Mouse (Mus musculus) activated CD4-positive, CD25-positive, alpha-beta regulatory T cell, adult 4 months (primary cell): ENCODE measurements around the gene Togaram2. TPM values are rescaled to one million over a fixed set of nuclear protein-coding genes. Genes with fewer than 3 reads are reported as not detected.

Experiments used
- ATAC-seq: one replicate; pipeline ENCODE4 v1.8.0; 2017
- polyA plus RNA-seq, 2 experiments: library from polyadenylated mRNA; unstranded; fragments of 100-300 nt; shearing (Covaris generic); gene quantifications; one replicate each; pipeline ENCODE4 v1.2.1; 2017

Gene Togaram2
- polyA plus RNA-seq, 2 experiments from 2014 or later: not detected

DNA sequence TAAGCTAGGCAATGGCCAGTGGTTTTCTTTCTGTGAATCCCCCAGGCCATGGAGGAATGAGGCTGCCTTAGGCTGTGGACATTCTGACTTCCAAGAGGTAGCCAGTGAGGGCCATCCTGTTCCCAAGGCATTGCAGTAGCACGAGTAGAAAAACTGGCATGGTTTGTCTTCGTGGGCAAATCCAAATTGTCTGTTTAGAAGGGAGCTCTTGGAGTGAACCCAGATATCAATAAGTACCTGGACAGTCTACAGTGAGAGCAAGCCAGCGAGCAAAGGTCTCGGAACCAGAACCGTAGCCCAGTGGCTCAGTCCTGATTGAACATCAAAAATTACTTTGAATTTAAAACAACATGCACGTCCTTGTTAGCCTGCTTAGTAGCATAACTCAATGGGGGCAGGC is 10.2 kb downstream of the Togaram2 start:
- ATAC-seq: no peak

DNA sequence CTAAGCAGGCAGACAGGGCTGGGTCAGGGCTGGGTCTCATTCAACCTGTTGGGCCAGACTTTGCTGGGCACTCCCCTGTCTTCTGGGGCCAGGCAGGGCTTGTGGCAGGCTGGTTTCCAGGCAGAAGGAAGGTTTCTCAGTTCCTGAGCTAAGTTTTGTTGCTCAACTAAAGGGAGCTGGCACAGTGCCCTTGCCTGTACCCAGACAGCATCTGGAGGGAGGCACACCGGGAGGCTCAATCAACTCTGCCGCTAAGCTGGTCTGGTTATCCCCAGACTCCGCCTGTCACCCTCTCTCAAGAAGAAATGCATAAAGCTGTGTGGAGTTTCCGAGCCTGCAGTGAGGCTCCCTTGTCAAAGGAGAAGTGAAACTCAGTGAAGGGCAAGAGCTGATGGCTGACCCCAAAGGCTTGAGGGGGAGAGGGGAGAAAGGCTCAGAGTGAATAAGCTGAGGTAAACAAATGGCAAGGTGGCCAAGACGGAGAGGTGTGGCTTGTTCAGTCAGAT is 11.1 kb downstream of the Togaram2 start:
- no peak for ATAC-seq

GRCm38 (mm10) chr17:71687436-71687835 is 14.4 kb downstream of the Togaram2 start:
- no peak for ATAC-seq

GRCm38 (mm10) chr17:71689903-71690302 is 16.8 kb downstream of the Togaram2 start:
- no peak for ATAC-seq

GRCm38 (mm10) chr17:71691361-71691875 is 18.4 kb downstream of the Togaram2 start:
- ATAC-seq: no peak

- no peak for ATAC-seq
These were observed 20.3 kb downstream of the Togaram2 start for GRCm38 (mm10) chr17:71693313-71693712.

- no peak for ATAC-seq
These were observed 20.7 kb downstream of the Togaram2 start for GRCm38 (mm10) chr17:71693780-71694179.

GRCm38 (mm10) chr17:71695151-71695550 is 22.1 kb downstream of the Togaram2 start:
- ATAC-seq: no peak

DNA sequence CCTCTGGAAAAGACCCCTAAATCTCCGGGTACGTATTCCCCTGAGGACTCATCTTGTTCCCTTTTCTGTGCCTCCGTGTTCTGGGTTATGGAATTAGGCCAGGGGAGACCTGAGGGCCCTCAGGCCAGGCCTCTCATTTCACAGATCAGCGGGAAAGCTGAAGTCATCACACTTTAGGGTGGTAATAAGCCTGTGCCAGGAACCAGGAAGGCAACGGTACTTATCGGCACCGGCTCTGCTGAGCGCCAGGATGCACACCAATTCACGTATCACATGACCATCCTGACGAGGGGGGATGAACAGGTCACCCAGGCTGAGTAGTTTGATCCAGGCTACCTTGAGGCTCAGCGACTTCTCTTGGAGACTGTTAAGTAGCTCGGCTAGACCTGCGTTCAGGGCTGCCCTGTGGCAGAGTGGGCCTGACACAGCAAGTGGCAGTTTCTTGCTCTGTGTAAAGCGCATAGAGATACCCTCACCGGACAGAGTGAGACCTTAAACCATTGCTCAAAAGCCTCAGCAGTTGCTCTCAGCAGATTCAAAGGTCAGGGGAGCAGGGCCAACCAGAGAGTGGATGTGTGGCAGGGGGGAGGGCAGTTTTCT is 22.8 kb downstream of the Togaram2 start:
- ATAC-seq: no peak

- ATAC-seq: no peak
These were observed 23.3 kb downstream of the Togaram2 start for GRCm38 (mm10) chr17:71696396-71696795.

DNA sequence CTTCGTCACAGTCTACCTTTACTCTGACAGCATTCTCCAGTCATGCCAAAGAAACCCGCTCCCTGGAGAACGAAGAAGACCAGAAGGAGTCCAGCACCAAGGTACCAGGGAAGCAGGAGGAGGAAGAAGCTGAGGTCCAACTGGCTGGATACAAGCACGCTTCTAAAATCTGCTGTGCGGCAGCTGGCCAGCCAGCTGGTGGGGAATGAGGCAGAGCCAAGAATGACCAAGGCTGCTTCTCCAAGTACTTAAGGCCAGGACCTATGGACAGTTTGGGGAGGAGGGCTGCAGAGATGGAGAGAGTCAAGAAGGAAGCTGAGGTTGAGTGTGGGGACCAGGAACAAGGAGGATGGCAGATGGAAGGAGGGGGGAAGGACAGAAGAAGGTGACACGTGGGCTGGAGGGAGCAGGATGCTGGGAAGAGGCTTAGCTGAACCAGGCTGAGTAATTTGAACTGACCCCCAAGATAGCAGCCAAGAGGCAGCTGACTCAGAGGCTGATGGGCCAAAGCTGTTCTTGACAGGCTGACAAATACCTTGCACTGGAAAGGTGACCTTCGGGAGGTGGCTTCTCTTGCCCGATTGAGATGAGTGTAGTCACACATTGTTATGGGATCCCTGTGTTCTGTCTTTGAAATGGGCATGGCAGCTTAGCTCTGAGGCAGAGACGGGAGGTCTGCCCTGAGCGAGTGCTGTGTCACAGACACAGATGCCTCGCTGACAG is 25.0 kb downstream of the Togaram2 start:
- no peak for ATAC-seq

- no peak for ATAC-seq
These were observed 25.5 kb downstream of the Togaram2 start for GRCm38 (mm10) chr17:71698619-71698956.

DNA sequence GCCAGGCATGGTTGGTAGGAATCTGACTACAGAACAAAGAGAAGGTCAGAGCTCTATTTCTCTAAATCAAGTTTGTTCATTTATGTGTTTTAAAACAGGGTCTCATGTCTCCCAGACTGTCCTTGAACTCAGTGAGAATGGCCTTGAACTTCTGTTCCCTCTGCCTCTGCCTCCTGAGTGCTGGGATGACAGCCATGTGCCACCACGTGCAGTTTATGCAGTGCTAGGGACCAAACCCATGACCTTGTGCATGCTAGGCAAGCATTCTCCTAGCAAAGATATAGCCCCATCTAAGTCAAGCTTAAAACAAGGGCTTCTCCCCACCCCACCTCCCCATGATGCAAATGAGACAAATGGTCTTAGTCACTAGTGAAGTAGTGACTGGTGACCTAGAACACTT is 32.1 kb downstream of the Togaram2 start:
- ATAC-seq: no peak

- ATAC-seq: no peak
These were observed 32.8 kb downstream of the Togaram2 start for GRCm38 (mm10) chr17:71705550-71706480.

DNA sequence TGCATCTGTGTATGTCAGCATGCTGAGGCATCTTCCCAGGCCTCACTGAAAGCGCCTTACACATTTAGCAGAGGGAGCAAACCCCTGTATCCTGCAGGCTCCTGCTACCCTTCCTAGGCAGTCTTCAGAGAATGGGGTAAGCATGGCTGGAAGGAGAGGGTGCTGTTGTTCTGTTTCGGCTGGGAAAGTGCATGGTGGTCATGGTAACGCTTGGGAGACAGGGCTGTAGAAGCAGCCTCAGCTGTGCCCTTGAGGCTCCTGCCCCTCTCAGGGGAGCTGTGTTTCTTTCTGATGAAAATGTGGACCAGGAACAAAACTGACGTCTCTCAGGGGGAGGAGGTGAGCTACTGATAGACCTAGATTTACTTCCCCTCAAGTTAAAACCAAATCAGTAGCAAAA is 34.7 kb downstream of the Togaram2 start:
- ATAC-seq: no peak

DNA sequence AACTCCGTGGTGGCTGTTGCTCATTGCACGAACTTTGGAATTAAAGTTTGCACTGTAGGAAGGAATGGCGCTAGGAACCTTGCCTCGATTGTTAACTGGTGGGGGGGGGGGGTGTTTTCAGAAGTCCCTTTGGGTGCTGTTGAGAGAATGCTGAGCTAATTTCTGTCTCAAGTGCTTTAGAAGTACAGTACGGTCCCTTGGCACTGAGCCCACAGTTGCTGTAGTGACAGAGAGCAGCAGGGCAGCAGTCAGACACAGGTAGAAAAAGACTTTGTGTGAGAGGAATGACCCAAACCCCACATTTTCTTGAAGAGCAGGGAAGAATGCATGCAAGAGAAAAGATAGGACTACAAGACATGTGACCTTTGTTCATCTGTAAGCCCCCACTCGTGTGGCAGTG is 39.2 kb downstream of the Togaram2 start:
- no peak for ATAC-seq

DNA sequence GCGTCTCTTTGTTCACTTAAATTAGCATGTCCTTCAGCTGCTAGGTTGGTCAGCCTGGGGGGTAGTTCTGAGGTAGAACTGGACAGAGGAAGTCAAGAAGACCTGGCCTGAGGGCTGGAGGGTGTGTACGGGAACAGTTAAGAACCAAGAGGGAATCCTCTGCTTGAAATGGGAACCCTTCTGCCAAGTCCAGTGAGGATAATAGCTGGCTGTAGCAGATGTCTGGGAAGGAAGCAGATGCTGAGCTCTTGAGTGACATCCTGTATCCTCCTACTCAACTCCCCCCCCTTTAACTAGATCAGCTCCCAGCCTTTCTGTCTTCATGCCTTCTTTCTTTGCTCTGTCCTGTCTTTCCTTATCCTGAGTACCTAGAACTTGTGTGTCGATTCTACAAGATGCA is 42.0 kb downstream of the Togaram2 start:
- ATAC-seq: no peak

- ATAC-seq: no peak
These were observed 45.0 kb downstream of the Togaram2 start for GRCm38 (mm10) chr17:71717881-71718625.

- ATAC-seq: no peak
These were observed 47.4 kb downstream of the Togaram2 start for GRCm38 (mm10) chr17:71720434-71720833.

DNA sequence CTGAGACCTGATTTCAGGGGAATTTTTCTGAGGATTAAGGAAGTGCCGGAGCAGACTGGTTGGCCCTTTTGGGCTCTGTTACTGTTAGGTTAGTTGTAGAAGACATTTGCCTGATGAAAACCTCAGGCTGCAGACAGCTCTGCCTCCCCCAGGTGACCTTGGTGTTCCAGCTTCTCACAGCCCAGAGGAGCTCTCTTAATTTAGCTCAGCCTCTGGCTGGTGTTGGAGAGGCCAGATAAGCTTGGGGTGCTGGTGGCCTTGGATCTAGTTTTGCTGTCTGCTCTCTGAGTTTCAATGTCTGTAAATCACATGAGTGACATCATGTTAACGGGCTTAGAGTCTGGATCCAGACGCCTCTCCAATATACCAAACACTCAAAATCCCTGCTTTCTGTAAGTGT is 48.0 kb downstream of the Togaram2 start:
- no peak for ATAC-seq

GRCm38 (mm10) chr17:71730655-71731054 is 57.6 kb downstream of the Togaram2 start:
- no peak for ATAC-seq

DNA sequence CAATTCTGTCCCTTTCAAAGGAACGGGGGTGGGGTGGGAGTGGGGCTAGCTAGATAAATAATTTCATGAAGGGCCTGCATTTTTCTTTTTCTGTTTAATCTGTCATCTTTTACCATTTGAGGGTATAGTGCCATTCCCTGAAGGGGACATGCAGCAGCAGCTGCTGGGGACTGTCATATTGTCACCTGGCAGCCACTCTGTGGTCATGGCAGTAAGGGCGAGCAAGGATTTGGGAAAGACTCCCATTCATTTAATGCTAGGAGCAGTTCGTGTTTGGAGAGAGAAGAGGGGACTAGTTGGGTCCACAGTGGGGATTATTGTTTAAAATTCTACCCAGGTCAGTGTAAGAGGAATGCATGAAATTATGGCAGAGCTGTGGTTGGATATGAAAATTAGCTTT is 63.4 kb downstream of the Togaram2 start:
- no peak for ATAC-seq
